8 mouse cellular contexts compared by ENCODE assay signal in the genomic region with DNA sequence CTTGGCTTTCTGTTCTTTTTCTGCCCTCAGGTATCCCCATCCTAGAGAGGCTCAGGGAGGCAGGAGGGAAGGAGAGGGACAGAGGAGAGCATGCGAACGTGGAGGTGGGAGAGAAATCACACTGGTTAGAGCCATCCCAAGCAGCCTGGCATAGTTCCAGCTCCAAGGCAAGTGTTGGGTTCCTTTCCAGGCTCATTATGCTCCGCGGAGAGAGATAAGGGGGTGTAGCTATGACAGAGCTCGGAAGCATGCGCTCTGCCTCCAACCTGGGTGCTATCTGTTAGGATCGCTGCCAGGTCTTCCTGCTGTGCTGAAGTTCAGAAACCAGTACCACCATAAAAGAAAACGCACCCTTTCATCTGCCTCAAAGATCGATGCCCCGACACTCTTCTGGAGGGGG. TPM values are rescaled to one million over a fixed set of nuclear protein-coding genes. Genes with fewer than 3 reads are reported as not detected.
DNase-seq lines count a peak whose midpoint lies in the region; ATAC-seq lines count a peak whose summit lies in the region.

No protein-coding gene starts in this region.

- 10% methylated on average over 10 of the region's 10 CpGs for WGBS in heart, embryonic 14.5 days

- 0 out of 2 replicates have a peak, but pooled peaks have one; percentile 47 for ATAC-seq in heart, embryonic 14.5 days (ENCODE audit: insufficient number of reproducible peaks, insufficient read depth, low FRiP score, low read depth)

- H3K9ac ChIP-seq in heart, embryonic 14.5 days (ENCODE audit: low read length): no peak overlapping the region

- H3K27me3 ChIP-seq in heart, embryonic 14.5 days (ENCODE audit: control insufficient read depth, insufficient read depth, low read length): peaks cover 27% of the 10 kb centered on the region; the same call in 1 of the 2 replicates

- H3K4me3 ChIP-seq in heart, embryonic 14.5 days (ENCODE audit: control insufficient read depth in 1 of 2, insufficient read depth in 1 of 2, low read depth in 1 of 2, low read length in 2 of 2): 0 out of 4 replicates have a peak overlapping the region, but pooled peaks of 1 of the 2 experiments have one; percentile 1

- H3K36me3 ChIP-seq in heart, embryonic 14.5 days (ENCODE audit: control insufficient read depth, insufficient read depth, low read length): no peaks in the 10 kb centered on the region

- DNase-seq in heart, adult 18-20 months: peak; percentile 28 to 52
- DNase-seq in heart, postnatal 25 days (ENCODE audit: low spot score): no peak
- DNase-seq in NIH3T3 (ENCODE audit: low read depth): peak; percentile 6
- peak; percentile 27 for DNase-seq in lung, postnatal 10 days
- DNase-seq in thymus, postnatal 0 days (ENCODE audit: low spot score): no peak
- no peak for DNase-seq in cerebellum, adult 8-10 months
- DNase-seq in kidney, adult 9 months: no peak

- H3K9me3 ChIP-seq in heart, embryonic 14.5 days (ENCODE audit: control insufficient read depth, low read length): no peaks in the 10 kb centered on the region

- peak overlapping the region; percentile 44 for H3K4me2 ChIP-seq in heart, embryonic 14.5 days (ENCODE audit: low read length)

- intact Hi-C loops in heart, postnatal 25 days (cut with DNase I): loop anchor here (2.0 kb wide), 1 partner anchor 29 kb away; no protein-coding TSS in a partner anchor

- no peak overlapping the region for H3K27ac ChIP-seq in heart, embryonic 14.5 days (replicated peaks in 1 of 2; ENCODE audit: control insufficient read depth in 1 of 2, insufficient read depth in 1 of 2, low read depth in 2 of 2, low read length in 2 of 2)

- H3K4me1 ChIP-seq in heart, embryonic 14.5 days (ENCODE audit: control insufficient read depth in 2 of 2, insufficient read depth in 2 of 2, low read length in 2 of 2): peaks cover 6 to 16% of the 10 kb centered on the region in 2 experiments; a peak in 3 of 4 replicates

RNA-seq across cellular contexts. Expression of gene Tmem136, which starts 33.7 kb away (rescaled TPM):
- 1 to 10 TPM; 5.0 to 6.2 TPM for total RNA-seq in heart, adult 18-20 months (2021)
- 1 to 10 TPM; 6.1 to 6.7 TPM for total RNA-seq in heart, postnatal 25 days (2021)
- polyA plus RNA-seq in heart, embryonic 14.5 days (2014; fragmentation: Nextera tagmentation; extraction: Ambion mirVana): 15.1 and 17.2 TPM in 2 replicates
- polyA plus RNA-seq in thymus, postnatal 0 days (2015; fragmentation: Nextera tagmentation; extraction: Ambion mirVana): 0.29 and 1.1 TPM in 2 replicates

RNA-seq across cellular contexts. Expression of gene Arhgef12, which starts 43.0 kb away (rescaled TPM):
- total RNA-seq in heart, adult 18-20 months (2021): 100 to 1,000 TPM; 119 to 128 TPM
- total RNA-seq in heart, postnatal 25 days (2021): 100 to 1,000 TPM; 140 to 166 TPM
- 18.0 and 20.5 TPM in 2 replicates for polyA plus RNA-seq in heart, embryonic 14.5 days (2014; fragmentation: Nextera tagmentation; extraction: Ambion mirVana)
- polyA plus RNA-seq in thymus, postnatal 0 days (2015; fragmentation: Nextera tagmentation; extraction: Ambion mirVana): 2.2 and 3.1 TPM in 2 replicates

Comparison
In these comparisons a context has a peak if more than half of its experiments do, and no peak if none do; other contexts are left out.
1. DNase-seq: peak in heart, adult 18-20 months (2 of 2), NIH3T3 (single experiment) and lung, postnatal 10 days (single experiment); none in heart, postnatal 25 days (single experiment), thymus, postnatal 0 days (single experiment), cerebellum, adult 8-10 months (single experiment) and kidney, adult 9 months (single experiment).